Mouse (Mus musculus) megakaryocyte, embryonic 14.5 days (primary cell): ENCODE data around the gene Tm4sf5.

Experiments used
- FLI1 ChIP-seq: IDR thresholded peaks from 2 replicates; pipeline ENCODE4 v1.6.1; 2012; ENCODE audit warnings: low read length, inconsistent platforms, mixed read lengths
- GATA1 ChIP-seq: IDR thresholded peaks from 3 replicates; pipeline ENCODE4 v1.6.1; 2012; ENCODE audit warnings: mixed read lengths, low read length, inconsistent platforms, borderline replicate concordance

DNA sequence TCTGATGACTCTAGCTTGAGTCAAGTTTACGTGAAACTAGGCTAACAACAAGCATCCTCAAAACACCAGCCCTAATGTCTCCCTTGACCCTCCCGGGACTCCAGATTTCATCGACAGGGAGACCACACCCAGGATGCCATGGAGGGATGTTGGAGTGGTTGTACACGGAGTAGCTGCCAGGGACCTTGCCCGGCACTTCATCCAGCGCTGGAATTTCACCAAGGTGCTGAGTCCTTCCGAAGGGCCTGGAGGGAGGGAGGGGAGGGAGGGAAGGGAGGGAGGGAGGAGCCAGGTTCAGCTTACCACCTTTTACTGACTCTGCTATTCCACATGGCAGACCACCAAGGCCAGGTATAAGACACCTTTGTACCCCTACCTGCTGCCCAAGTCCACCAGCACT lies 48.9 kb downstream of the Tm4sf5 start:
- TF ChIP-seq GATA1 (no peak), FLI1 (no peak)
